Mouse (Mus musculus) megakaryocyte, embryonic 14.5 days (primary cell): Measurements from ENCODE around the gene Cox6b1.

Source experiments
- FLI1 ChIP-seq: IDR thresholded peaks from 2 replicates; pipeline ENCODE4 v1.6.1; 2012; ENCODE audit warnings: low read length, inconsistent platforms, mixed read lengths
- GATA1 ChIP-seq: IDR thresholded peaks from 3 replicates; pipeline ENCODE4 v1.6.1; 2012; ENCODE audit warnings: mixed read lengths, low read length, inconsistent platforms, borderline replicate concordance

GRCm38 (mm10) chr7:30587842-30588667 is 37.9 kb downstream of the Cox6b1 start:
- TF ChIP-seq GATA1 = no peak
- TF ChIP-seq FLI1 = no peak
